Mouse (Mus musculus) thymus, postnatal 10 days (tissue): ENCODE results near the gene Atn1.
A peak's percentile ranks its signal among the peaks of the same experiment; 100 is the strongest.
"Not testable (repeated sequence)": the region's sequence is repeated elsewhere in the genome, so short reads cannot be mapped to it uniquely, and the experiment has no call there.

ENCODE experiments used
- DNase-seq, 2 experiments: peaks; one replicate each; pipeline ENCODE4 v3.0.0; 2021; ENCODE audit warnings: low spot score in 2 of 2

The Atn1 gene

DNA sequence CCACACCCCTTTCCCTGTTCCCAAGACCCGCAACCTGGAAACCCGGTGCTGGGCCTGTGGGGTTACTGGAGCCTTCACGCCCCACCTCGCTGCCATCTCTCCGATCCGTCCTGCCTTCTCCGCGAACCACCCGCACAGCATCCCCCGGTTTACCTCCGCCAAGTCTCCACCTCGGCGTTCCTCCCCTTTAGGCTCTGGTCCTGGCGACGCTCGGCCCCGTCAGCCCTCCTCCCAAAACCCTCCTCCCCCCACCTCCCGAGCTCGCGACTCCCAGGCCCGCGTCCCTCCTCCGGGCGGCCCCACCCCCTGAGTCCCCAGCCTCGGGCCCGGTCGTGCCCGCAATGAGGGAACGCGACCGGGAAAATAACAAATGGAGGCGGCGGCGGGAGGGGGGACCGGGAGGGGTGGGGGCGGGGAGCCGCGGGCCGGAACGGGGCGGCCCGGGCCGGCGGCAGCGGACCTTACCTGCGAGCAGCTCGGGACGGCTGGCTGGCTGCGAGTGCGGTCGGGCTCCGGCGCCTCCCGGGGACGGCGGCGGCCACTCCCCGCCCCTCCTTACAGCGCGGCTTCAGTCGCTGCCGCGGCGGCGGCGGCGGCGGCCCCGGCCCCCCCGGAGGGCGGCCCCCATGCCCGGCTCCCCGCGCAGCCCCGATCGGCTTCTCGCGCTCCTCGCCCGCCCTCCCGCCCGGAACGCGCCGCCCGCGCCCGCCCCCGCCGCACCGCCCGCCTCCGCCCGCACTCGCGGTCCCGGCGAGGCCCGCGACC, at the start of gene Atn1, which contains the start of gene Gm45234:
Gene Atn1, minus strand, starts transcription at position 694 of the 765 bp plus-strand sequence.
Gene Gm45234, minus strand, starts transcription at position 191 of the 765 bp plus-strand sequence.
- no peak for DNase-seq

- peak; percentile 61 to 66 for DNase-seq
Measured at GRCm38 (mm10) chr6:124805341-124806321, 49.3 kb upstream of the Atn1 start.

GRCm38 (mm10) chr6:124804341-124804740, 48.0 kb upstream of the Atn1 start:
- no peak for DNase-seq

DNA sequence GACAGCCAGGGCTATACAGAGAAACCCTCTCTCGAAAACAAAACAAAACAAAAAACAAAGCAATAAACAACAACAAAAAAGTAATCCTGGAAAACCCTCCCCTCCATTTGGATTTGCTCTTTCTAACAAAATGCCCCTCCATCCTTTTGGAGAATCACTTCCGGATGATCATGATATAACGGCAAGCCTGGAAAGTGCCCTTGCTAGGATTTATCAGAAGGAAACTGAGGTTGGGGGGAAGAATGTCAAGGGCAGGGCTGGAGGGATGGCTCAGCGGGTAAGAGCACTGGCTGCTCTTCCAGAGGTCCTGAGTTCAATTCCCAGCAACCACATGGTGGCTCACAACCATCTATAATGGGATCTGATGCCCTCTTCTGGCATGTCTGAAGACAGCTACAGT, 47.4 kb upstream of the Atn1 start:
- not testable (repeated sequence) for DNase-seq

DNA sequence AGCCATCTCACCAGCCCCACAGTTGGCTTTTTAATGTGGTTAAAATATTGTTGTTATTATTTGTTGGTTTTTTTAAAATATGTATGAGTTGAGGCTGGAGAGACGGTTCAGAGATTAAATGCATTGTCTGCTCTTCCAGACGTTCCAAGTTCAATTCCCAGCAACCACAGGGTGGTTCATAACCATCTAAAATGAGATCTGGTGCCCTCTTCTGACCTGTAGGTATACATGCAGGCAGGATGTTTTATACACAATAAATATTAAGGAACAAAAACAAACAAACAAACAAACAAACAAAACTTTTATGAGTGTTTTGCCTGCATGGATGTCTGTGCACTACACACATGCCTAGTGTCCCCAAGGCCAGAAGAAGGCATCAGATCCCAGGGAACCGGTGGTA, 46.7 kb upstream of the Atn1 start:
- no peak for DNase-seq

- DNase-seq = not testable (repeated sequence)
Measured at GRCm38 (mm10) chr6:124802400-124802799, 46.1 kb upstream of the Atn1 start.

GRCm38 (mm10) chr6:124796200-124796599, 39.9 kb upstream of the Atn1 start:
- no peak for DNase-seq

DNA sequence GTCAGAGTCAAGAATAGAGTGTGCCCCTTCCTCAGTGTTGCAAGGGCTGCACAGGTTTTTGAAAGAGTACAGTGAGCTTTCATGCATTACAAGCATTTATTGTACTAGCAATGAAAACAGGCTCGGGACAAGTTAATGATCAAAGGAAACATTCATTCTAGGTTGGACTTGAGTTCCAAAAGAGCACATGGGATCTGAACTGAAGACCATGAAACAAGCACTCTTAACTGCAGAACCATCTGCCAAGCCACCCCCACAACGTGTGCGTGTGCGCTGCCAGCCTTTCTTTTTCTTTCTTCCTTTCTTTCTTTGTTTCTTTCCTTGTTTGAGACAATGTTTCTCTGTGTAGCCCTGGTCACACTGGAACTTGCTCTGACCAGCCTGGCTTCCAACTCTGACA, 39.5 kb upstream of the Atn1 start:
- no peak for DNase-seq

- no peak for DNase-seq
Measured at GRCm38 (mm10) chr6:124791911-124792310, 35.6 kb upstream of the Atn1 start.

GRCm38 (mm10) chr6:124790121-124790520, 33.8 kb upstream of the Atn1 start:
- no peak for DNase-seq

- DNase-seq = no peak
Measured at GRCm38 (mm10) chr6:124789519-124789918, 33.2 kb upstream of the Atn1 start.

DNA sequence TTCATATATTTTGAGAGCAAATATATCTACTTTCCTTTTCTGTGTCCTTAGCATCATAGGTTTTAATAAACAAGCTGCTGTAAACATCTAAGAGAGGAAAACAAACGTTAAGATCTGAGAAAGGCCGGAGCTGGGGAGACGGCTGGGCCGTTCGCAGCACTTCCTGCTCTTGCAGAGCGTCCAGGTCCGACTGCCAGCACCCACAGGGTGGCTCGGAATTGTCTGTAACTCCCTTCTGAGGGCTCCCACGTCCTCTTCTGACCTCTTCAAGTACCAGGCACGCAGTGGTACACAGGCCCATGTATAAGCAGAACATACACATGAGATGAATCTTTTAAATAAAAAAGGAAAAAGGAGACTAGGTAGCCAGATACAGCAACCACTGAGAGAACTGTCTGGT, 31.4 kb upstream of the Atn1 start:
- DNase-seq = no peak

- no peak for DNase-seq
Measured at GRCm38 (mm10) chr6:124786756-124787420, 30.6 kb upstream of the Atn1 start.

DNA sequence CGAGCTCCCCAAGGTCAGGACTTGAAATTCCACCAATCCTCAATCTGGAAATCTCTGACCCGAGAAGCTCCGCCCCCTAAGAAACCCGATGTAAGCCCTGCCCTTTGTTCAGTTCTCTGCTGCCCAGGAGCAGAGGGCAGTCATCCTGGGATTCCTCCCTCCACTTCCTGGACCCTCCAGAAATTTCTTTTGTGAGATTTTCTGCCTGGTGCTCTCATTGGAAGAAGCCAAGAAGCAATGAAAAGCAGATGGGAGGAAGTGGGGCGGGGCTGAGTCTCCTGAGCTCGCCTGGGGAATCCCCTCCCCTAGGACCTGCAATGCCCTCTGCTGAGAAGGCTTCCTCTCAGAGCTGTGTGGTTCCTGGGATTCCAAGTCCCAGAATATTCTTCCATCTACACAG, 26.1 kb upstream of the Atn1 start:
- peak; percentile 33 to 47 for DNase-seq

DNA sequence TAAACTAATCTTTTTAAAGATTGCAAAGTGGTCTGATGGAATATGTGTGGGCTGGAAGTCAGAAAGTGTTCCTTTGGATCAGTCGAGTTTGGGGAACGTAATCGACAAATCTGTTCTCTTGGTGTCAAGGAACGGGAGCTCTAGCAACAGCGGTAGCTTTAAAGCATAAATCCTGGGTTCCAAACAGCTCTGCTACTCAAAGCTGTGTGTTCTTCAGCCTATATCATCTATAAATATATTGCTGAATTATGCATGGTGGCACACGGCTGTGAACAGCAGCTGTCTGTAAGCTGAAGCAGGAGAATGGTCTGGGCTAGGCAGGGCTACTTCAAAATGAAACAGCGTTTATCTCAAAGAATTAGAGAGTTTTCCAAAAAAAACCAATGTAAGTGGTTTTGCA, 24.6 kb upstream of the Atn1 start:
- DNase-seq = no peak

GRCm38 (mm10) chr6:124779984-124780416, 23.7 kb upstream of the Atn1 start:
- DNase-seq = no peak

DNA sequence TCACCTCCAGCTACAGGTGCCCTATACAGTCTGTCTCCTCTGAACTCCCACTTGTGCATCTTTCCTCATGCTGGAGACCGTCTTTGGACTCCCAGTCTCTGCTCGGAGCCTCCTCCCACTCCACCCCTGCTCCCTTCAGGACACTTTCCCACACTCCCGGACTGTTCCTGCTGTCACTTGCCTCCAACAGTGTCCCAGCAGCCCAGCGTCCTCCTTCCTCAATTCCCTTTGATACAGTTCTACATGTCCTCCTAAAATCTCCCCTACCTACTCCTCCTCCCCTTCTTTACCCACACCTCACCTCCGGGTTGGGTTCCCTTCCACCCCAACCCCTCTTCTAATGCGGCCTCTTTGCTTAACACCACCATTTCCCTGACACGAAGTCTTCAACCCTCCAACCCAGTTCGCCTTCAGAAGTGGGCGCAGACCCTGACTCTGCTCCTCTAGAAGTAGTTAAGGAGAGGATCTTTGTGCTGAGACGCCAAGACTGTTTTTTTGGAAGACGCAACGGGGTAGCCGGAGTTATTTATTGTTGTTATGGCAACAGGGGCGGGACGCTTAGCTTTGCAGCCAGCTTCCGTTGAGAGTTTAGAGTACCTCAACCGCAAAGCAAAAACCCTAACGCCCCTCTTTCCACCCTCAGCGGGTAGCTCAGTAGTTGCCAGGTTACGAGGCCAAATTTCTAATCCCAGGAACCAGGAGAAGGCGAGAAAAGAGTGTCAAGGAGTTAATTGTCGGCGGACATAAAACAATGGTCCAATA, 23.1 kb upstream of the Atn1 start, which contains the start of gene Lrrc23:
Gene Lrrc23, minus strand, starts transcription at position 506 of the 762 bp plus-strand sequence.
- DNase-seq = peak; percentile 71

- DNase-seq = no peak
Measured at GRCm38 (mm10) chr6:124770511-124770910, 14.2 kb upstream of the Atn1 start.

GRCm38 (mm10) chr6:124770013-124770412, 13.7 kb upstream of the Atn1 start:
- no peak for DNase-seq

- DNase-seq = peak; percentile 60 to 67
Measured at GRCm38 (mm10) chr6:124769101-124769765, 12.9 kb upstream of the Atn1 start, which contains the start of gene Eno2. TSS of gene Eno2 (minus strand) at chr6:124769673.

DNA sequence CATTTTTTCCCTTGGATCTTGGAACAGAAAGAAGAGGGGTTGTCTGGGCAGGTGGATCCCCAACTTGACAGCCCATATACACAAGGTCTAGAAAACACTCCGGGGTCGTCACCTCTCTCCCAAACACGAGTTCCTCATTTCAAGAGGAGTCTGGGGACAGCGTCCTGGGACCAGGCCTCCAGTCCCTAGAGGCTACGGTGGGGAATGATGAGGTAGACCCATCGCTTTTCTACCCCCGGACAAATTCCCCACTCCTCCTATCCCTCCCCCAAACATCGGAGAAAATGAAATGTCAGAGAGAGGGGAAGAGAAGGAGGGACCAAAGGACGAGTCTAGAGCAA, 12.3 kb upstream of the Atn1 start:
- no peak for DNase-seq
